Mouse (Mus musculus) heart, postnatal 36 days (tissue): Measurements from ENCODE around the gene Tubb4b. TPM values are rescaled to one million over a fixed set of nuclear protein-coding genes. Genes with fewer than 3 reads are reported as not detected.

ENCODE experiments used
- DNase-seq, 2 experiments: peaks; one replicate each; pipeline ENCODE4 v3.0.0; 2021 to 2022
- intact Hi-C: fragments of 180-260 bp; cut with DNase I; formaldehyde crosslinking; loops from one replicate; pipeline ENCODE4 v1.15.1; 2025
- total RNA-seq, 2 experiments: library from RNA; stranded (reverse); gene quantifications; 2 replicates each; pipeline ENCODE4 v1.2.3; 2021

Gene Tubb4b
- total RNA-seq, 2 experiments from 2014 or later, result 240 to 254 TPM

GRCm38 (mm10) chr2:25177076-25177475, 47.4 kb downstream of the Tubb4b start:
- intact Hi-C loops, result loop anchor here (1.0 kb wide), 1 partner anchor 14 kb away; no protein-coding TSS in a partner anchor
- DNase-seq, result no peak

GRCm38 (mm10) chr2:25176573-25176972, 47.9 kb downstream of the Tubb4b start:
- intact Hi-C loops, result no loop called here
- no peak for DNase-seq

- intact Hi-C loops, result no loop called here
- DNase-seq, result no peak
These were observed 48.8 kb downstream of the Tubb4b start for GRCm38 (mm10) chr2:25175690-25176078.

- intact Hi-C loops, result no loop called here
- DNase-seq, result no peak
These were observed 49.4 kb downstream of the Tubb4b start for GRCm38 (mm10) chr2:25174866-25175689.

- intact Hi-C loops, result no loop called here
- no peak for DNase-seq
These were observed 50.7 kb downstream of the Tubb4b start for GRCm38 (mm10) chr2:25173821-25174220.

GRCm38 (mm10) chr2:25172629-25173028, 51.9 kb downstream of the Tubb4b start:
- intact Hi-C loops, result no loop called here
- no peak for DNase-seq

Other genes starting within 250 kb of the Tubb4b start
- 10 to 100 TPM; 91.0 to 99.1 TPM for gene Mrpl41, start 249.6 kb downstream of the Tubb4b start, total RNA-seq
- 10 to 100 TPM; 33.9 to 35.4 TPM for gene Pnpla7, start 248.7 kb downstream of the Tubb4b start, total RNA-seq
- 10 to 100 TPM; 14.4 to 16.3 TPM for gene Nsmf, start 170.3 kb downstream of the Tubb4b start, total RNA-seq
- not detected for gene Entpd8, start 144.4 kb downstream of the Tubb4b start, total RNA-seq
- not detected for gene Noxa1, start 129.6 kb downstream of the Tubb4b start, total RNA-seq
- gene Nrarp, start 43.9 kb downstream of the Tubb4b start, total RNA-seq, result 10 to 100 TPM in 1 of 2 experiments, 1 to 10 TPM in 1; 9.7 to 12.0 TPM
- 1 to 10 TPM; 4.0 to 5.2 TPM for gene Tor4a, start 27.8 kb downstream of the Tubb4b start, total RNA-seq
- 10 to 100 TPM; 38.7 to 39.9 TPM for gene Nelfb, start 13.2 kb downstream of the Tubb4b start, total RNA-seq
- gene Stpg3, start 10.1 kb downstream of the Tubb4b start, total RNA-seq, result not detected
- gene Fam166a, start 6.0 kb downstream of the Tubb4b start, total RNA-seq, result not detected
- not detected for gene Slc34a3, start 9.7 kb upstream of the Tubb4b start, total RNA-seq
- gene Rnf224, start 12.1 kb upstream of the Tubb4b start, total RNA-seq, result not detected
- under 1 TPM; 0.27 to 0.44 TPM for gene Rnf208, start 17.6 kb upstream of the Tubb4b start, total RNA-seq
- gene Cysrt1, start 17.8 kb upstream of the Tubb4b start, total RNA-seq, result not detected
- gene AL732309.1, start 22.2 kb upstream of the Tubb4b start, total RNA-seq, result 1 to 10 TPM; 1.2 to 2.2 TPM
- 10 to 100 TPM; 13.4 to 15.1 TPM for gene Tmem203, start 30.7 kb upstream of the Tubb4b start, total RNA-seq
- gene Tprn, start 37.9 kb upstream of the Tubb4b start, total RNA-seq, result 1 to 10 TPM; 4.8 to 8.6 TPM
- gene Ssna1, start 47.7 kb upstream of the Tubb4b start, total RNA-seq, result 10 to 100 TPM; 37.4 to 44.0 TPM
- 10 to 100 TPM; 38.6 to 39.1 TPM for gene Anapc2, start 47.8 kb upstream of the Tubb4b start, total RNA-seq
- gene Tmem210, start 63.4 kb upstream of the Tubb4b start, total RNA-seq, result not detected
- gene Lrrc26, start 65.2 kb upstream of the Tubb4b start, total RNA-seq, result not detected
- gene Grin1, start 94.5 kb upstream of the Tubb4b start, total RNA-seq, result not detected
- 10 to 100 TPM; 21.9 to 23.2 TPM for gene Man1b1, start 107.6 kb upstream of the Tubb4b start, total RNA-seq
- gene Dpp7, start 131.7 kb upstream of the Tubb4b start, total RNA-seq, result 1 to 10 TPM; 3.4 to 3.7 TPM
- gene Uap1l1, start 141.0 kb upstream of the Tubb4b start, total RNA-seq, result 1 to 10 TPM; 6.7 to 8.6 TPM
- gene Sapcd2, start 147.6 kb upstream of the Tubb4b start, total RNA-seq, result under 1 TPM; 0.46 to 0.56 TPM
- gene Entpd2, start 171.2 kb upstream of the Tubb4b start, total RNA-seq, result 10 to 100 TPM; 14.5 to 15.4 TPM
- 10 to 100 TPM; 27.3 to 27.8 TPM for gene Npdc1, start 174.6 kb upstream of the Tubb4b start, total RNA-seq
- gene Fut7, start 198.6 kb upstream of the Tubb4b start, total RNA-seq, result under 1 TPM; 0.27 to 0.36 TPM
- gene Abca2, start 204.0 kb upstream of the Tubb4b start, total RNA-seq, result 10 to 100 TPM; 35.5 to 39.9 TPM
- gene Clic3, start 232.1 kb upstream of the Tubb4b start, total RNA-seq, result 1 to 10 TPM; 1.2 to 1.6 TPM
- gene Paxx, start 236.4 kb upstream of the Tubb4b start, total RNA-seq, result 10 to 100 TPM; 23.0 to 23.4 TPM
- 100 to 1,000 TPM; 189 to 202 TPM for gene Ptgds, start 245.3 kb upstream of the Tubb4b start, total RNA-seq